Mouse (Mus musculus) gastrocnemius, postnatal 4 days (tissue): ENCODE data around the gene Prim2. TPM values are rescaled to one million over a fixed set of nuclear protein-coding genes. Genes with fewer than 3 reads are reported as not detected.
"Not testable (repeated sequence)": the region's sequence is repeated elsewhere in the genome, so short reads cannot be mapped to it uniquely, and the experiment has no call there.

Source experiments
- DNase-seq, 2 experiments: peaks; one replicate each; pipeline ENCODE4 v3.0.0; 2021 to 2022; ENCODE audit warnings: low spot score in 2 of 2, mixed read lengths in 2 of 2
- total RNA-seq, 2 experiments: library from RNA; stranded (reverse); gene quantifications; 2 replicates each; pipeline ENCODE4 v1.2.3; 2021

Gene Prim2
- total RNA-seq, 2 experiments from 2014 or later, result 11.9 to 12.3 TPM

- no peak for DNase-seq
Observed at GRCm38 (mm10) chr1:33657574-33658149, 11.9 kb downstream of the Prim2 start.

GRCm38 (mm10) chr1:33650875-33651274 lies 18.7 kb downstream of the Prim2 start:
- no peak for DNase-seq

GRCm38 (mm10) chr1:33649534-33650108 lies 20.0 kb downstream of the Prim2 start:
- no peak for DNase-seq

GRCm38 (mm10) chr1:33649021-33649420 lies 20.6 kb downstream of the Prim2 start:
- DNase-seq, result no peak

GRCm38 (mm10) chr1:33647661-33648060 lies 21.9 kb downstream of the Prim2 start:
- no peak for DNase-seq

GRCm38 (mm10) chr1:33647173-33647572 lies 22.4 kb downstream of the Prim2 start:
- no peak for DNase-seq

- DNase-seq, result no peak
Observed at GRCm38 (mm10) chr1:33645689-33646088, 23.9 kb downstream of the Prim2 start.

- DNase-seq, result no peak
Observed at GRCm38 (mm10) chr1:33641139-33641538, 28.5 kb downstream of the Prim2 start.

GRCm38 (mm10) chr1:33640089-33640488 lies 29.5 kb downstream of the Prim2 start:
- DNase-seq, result no peak

- DNase-seq, result no peak
Observed at GRCm38 (mm10) chr1:33639234-33639633, 30.4 kb downstream of the Prim2 start.

- DNase-seq, result peak in 1 of 2 experiments; percentile 15
Observed at GRCm38 (mm10) chr1:33637827-33638226, 31.8 kb downstream of the Prim2 start.

GRCm38 (mm10) chr1:33636421-33637195 lies 33.0 kb downstream of the Prim2 start:
- DNase-seq, result no peak

- DNase-seq, result not testable (repeated sequence)
Observed at GRCm38 (mm10) chr1:33631002-33631618, 38.5 kb downstream of the Prim2 start.

GRCm38 (mm10) chr1:33627803-33628202 lies 41.8 kb downstream of the Prim2 start:
- no peak for DNase-seq

- no peak for DNase-seq
Observed at GRCm38 (mm10) chr1:33627070-33627469, 42.5 kb downstream of the Prim2 start.

GRCm38 (mm10) chr1:33624900-33625299 lies 44.7 kb downstream of the Prim2 start:
- no peak for DNase-seq

- no peak for DNase-seq
Observed at GRCm38 (mm10) chr1:33624441-33624840, 45.2 kb downstream of the Prim2 start.

GRCm38 (mm10) chr1:33621791-33622190 lies 47.8 kb downstream of the Prim2 start:
- DNase-seq, result no peak

GRCm38 (mm10) chr1:33620091-33620788 lies 49.4 kb downstream of the Prim2 start:
- DNase-seq, result no peak

GRCm38 (mm10) chr1:33616642-33617041 lies 53.0 kb downstream of the Prim2 start:
- DNase-seq, result not testable (repeated sequence)

GRCm38 (mm10) chr1:33612100-33612499 lies 57.5 kb downstream of the Prim2 start:
- DNase-seq, result no peak
